Mouse (Mus musculus): ENCODE data around the gene Ube2d2b.

DNA sequence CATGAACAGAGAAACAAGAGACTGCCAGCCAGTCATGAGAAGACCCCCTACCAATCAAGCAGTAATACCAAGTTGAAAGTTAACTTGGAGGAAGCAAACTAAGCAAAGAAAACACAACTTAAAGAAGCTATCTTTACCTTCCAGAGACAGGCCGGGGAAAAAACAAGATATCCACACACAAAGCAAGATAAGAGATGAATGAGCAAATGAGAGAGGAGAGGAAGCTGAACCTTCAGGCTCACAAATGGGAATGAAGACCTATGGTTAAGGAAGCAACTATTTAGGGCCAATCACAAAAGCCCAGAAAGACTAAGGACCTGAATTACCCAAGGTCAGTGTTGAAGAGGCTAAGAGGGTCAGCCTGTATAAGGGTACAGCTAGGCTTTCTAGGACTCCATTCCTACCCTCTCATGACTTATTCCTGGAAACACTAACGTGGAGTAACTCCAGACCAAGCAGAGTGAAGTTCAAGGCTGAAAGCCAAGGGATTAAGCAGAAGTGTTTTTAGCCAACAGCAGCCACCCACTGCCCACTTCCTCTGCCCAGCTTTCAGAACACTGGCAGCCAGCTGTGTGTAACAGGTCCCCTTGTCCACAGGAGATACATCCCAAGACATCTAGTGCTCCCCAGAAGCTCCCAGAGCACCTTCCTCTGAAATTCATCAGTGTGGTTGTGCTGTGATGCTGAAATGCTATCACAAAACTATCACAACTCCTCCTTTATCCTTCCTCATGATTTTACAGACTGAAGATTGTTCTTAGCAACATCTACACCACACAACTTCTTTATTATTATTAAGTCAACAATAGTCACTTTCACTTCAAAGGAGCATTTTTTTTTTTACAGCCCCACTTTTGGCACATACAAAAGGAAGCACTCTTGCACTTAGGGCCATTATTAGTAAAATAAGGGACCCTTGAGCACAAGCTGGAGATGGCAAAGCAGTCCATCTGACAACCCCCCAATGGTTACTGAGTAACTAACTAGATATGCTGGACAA, 36.5 kb downstream of the Ube2d2b start:
- TF ChIP-seq CTCF (IDR thresholded peaks at IDR 0.05; ENCODE audit: low read depth) = no peak
- TF ChIP-seq EP300 (IDR thresholded peaks at IDR 0.05; ENCODE audit: low read depth) = peak; percentile 77
